Mouse (Mus musculus): ENCODE results near the gene A630076J17Rik. TPM values are rescaled to one million over a fixed set of nuclear protein-coding genes. Genes with fewer than 3 reads are reported as not detected.

The A630076J17Rik gene
- polyA plus RNA-seq (2015; fragmentation: Nextera tagmentation; extraction: Ambion mirVana), result not detected in 2 replicates

DNA sequence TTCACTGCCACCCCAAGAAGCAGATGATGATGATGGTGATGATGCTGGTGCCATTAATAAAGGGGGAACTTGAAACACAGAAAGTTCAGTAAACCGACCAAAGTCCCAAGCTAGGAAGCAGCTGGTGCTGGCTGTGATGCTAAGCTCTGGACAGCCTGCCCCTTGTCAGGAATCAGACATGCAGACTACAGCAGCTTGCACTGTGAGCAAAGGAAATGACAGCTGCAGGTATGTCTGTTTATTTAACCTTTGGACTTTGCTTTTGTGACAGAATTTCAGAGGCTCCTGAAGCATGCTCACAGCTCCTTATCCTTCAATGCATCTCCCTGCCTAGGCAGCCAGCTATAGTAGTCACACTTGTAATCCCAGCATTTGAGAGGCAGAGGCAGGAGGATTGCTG is at the start of gene A630076J17Rik:
Gene A630076J17Rik (plus strand): TSS at position 88 of the 400 bp plus-strand sequence.
- no peaks in the 10 kb centered on the region for H3K9me3 ChIP-seq
- H3K27me3 ChIP-seq, result no peaks in the 10 kb centered on the region
- no peak within 1 kb of the TSS for H3K4me2 ChIP-seq (replicated peaks)
- no peak for ATAC-seq
- no peak within 1 kb of the TSS for H3K9ac ChIP-seq (replicated peaks)
- no peaks in the 10 kb centered on the region for H3K36me3 ChIP-seq
- H3K4me3 ChIP-seq (replicated peaks), result no peak within 1 kb of the TSS
- H3K27ac ChIP-seq, result no peak within 1 kb of the TSS
- WGBS, result 64% methylated on average over 1 of the region's 1 CpGs
- H3K4me1 ChIP-seq (replicated peaks), result peaks cover 4% of the 10 kb centered on the region; the same call in 1 of the 2 replicates

DNA sequence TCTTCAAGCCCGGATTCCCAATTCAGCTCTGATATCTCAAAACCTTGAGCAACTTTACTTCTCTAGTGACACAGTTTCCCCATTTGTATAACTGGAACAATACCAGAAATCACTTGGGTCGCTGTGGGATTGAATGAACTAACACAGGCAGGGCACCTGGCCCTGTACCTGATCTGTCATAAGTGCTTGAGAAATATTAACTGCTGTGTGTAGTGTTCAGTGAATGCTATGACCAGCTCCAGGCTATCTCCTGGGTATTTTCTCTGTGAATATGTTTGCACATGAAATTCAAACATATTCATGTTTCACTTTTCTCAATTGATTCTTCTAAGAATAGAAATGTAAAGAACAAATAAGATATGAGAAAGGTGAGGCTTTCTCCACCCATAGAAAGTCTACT is 49.6 kb upstream of the A630076J17Rik start:
- Histone ChIP-seq H3K27me3 (no peaks in the 10 kb centered on the region), H3K36me3 (no peaks in the 10 kb centered on the region), H3K4me3 (replicated peaks) (no peak overlapping the region), H3K4me1 (replicated peaks) (no peaks in the 10 kb centered on the region), H3K27ac (no peak overlapping the region), H3K9ac (replicated peaks) (no peak overlapping the region), H3K9me3 (no peaks in the 10 kb centered on the region), H3K4me2 (replicated peaks) (no peak overlapping the region)
- WGBS, result 86% methylated on average over 2 of the region's 2 CpGs
- ATAC-seq, result no peak

DNA sequence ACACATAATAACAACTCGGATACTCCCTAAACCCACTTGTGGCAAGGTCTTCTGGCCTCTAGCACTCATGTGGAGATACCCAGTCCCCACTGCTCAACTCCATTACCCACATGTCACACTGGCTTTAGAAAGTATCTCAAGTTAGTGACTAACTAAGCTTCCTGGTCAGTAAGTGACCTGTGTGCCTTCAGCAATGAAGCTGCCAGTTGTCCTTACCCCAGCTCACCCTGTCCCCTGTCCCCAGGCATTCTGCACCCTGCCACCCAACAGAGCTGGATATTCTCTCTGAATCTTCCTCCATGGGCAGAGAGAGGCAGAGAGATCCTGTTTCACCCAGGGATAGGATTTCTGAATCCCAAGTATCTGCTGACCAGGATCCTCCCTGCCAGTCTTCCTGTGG is 47.7 kb upstream of the A630076J17Rik start, which contains the start of gene Kcna10:
Gene Kcna10 (plus strand): TSS at position 301 of the 400 bp plus-strand sequence.
- no peaks in the 10 kb centered on the region for H3K27me3 ChIP-seq
- no peak for ATAC-seq
- no peak within 1 kb of the TSS for H3K4me3 ChIP-seq (replicated peaks)
- WGBS, result 81% methylated on average over 1 of the region's 1 CpGs
- no peaks in the 10 kb centered on the region for H3K4me1 ChIP-seq (replicated peaks)
- H3K9me3 ChIP-seq, result no peaks in the 10 kb centered on the region
- no peaks in the 10 kb centered on the region for H3K36me3 ChIP-seq
- H3K4me2 ChIP-seq (replicated peaks), result no peak within 1 kb of the TSS
- no peak within 1 kb of the TSS for H3K9ac ChIP-seq (replicated peaks)
- no peak within 1 kb of the TSS for H3K27ac ChIP-seq

DNA sequence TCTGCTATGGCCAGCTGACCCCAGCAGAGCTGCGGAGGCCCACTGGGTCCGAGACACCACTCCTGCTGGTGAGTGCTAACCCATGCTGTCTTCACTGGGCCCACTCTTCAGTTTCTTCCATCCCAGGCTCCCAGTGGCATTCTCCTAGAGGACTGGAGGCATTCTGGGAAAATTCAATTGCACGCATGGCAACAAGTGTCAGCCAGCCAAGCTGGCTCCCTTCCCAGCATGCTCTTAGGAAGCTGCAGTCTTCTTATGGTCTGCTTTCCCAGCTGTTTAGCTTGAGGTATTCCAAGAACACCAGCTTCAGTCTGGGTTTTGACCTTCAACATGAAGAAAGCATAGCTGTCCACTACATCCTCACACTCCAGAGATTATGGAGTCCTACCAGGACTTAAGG is 47.2 kb upstream of the A630076J17Rik start:
- 86% methylated on average over 3 of the region's 3 CpGs for WGBS
- Histone ChIP-seq H3K4me3 (replicated peaks) (no peak overlapping the region), H3K9me3 (no peaks in the 10 kb centered on the region), H3K4me1 (replicated peaks) (no peaks in the 10 kb centered on the region), H3K27me3 (no peaks in the 10 kb centered on the region), H3K4me2 (replicated peaks) (no peak overlapping the region), H3K36me3 (no peaks in the 10 kb centered on the region), H3K27ac (no peak overlapping the region), H3K9ac (replicated peaks) (no peak overlapping the region)
- ATAC-seq, result no peak

DNA sequence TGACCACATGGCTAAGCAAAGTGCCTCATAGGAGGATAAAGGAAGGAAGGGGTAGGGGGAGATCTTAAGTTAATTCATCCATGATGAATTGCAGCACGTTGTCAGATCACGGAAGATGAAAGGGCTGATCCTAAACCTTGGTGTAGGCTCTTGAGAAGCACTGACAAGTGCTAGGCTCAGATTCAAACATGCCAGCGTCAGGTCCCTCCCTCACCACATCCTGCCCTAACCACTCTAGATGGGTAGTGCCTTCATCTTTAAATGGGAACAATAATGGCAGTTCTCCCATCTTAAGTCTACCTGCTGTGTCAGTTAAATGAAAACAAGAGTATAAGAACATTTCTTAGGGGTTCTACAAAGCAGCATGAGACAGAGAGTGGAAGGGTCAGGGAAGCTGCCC is 44.8 kb upstream of the A630076J17Rik start:
- WGBS, result 58% methylated on average over 3 of the region's 3 CpGs
- Histone ChIP-seq H3K4me1 (replicated peaks) (no peaks in the 10 kb centered on the region), H3K9ac (replicated peaks) (no peak overlapping the region), H3K4me2 (replicated peaks) (no peak overlapping the region), H3K27ac (no peak overlapping the region), H3K27me3 (no peaks in the 10 kb centered on the region), H3K4me3 (replicated peaks) (no peak overlapping the region), H3K9me3 (no peaks in the 10 kb centered on the region), H3K36me3 (no peaks in the 10 kb centered on the region)
- no peak for ATAC-seq

DNA sequence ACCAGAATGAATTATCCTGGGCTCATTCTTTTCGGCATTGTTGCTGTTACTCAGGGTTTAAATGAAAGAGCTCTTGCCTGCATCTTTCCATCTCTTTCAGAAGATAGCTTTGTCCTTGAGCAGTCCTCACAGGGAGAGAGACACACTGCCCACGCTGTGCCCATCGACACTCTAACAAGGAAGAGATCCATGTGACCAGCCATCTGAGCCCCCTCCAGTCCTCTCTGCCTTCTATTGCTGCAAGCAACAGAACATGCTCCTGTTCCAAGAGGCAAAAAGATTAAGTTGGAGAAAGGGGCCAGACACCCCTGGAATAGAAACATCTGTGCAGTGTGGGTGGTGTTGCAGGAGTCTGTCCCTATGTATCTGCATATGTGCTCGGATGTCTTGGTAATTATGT is 43.4 kb upstream of the A630076J17Rik start:
- no peaks in the 10 kb centered on the region for H3K4me1 ChIP-seq (replicated peaks)
- H3K27ac ChIP-seq, result no peak overlapping the region
- H3K4me3 ChIP-seq (replicated peaks), result no peak overlapping the region
- H3K9me3 ChIP-seq, result no peaks in the 10 kb centered on the region
- H3K9ac ChIP-seq (replicated peaks), result no peak overlapping the region
- no peak for ATAC-seq
- no peak overlapping the region for H3K4me2 ChIP-seq (replicated peaks)
- no peaks in the 10 kb centered on the region for H3K36me3 ChIP-seq
- 75% methylated on average over 4 of the region's 4 CpGs for WGBS
- H3K27me3 ChIP-seq, result no peaks in the 10 kb centered on the region

DNA sequence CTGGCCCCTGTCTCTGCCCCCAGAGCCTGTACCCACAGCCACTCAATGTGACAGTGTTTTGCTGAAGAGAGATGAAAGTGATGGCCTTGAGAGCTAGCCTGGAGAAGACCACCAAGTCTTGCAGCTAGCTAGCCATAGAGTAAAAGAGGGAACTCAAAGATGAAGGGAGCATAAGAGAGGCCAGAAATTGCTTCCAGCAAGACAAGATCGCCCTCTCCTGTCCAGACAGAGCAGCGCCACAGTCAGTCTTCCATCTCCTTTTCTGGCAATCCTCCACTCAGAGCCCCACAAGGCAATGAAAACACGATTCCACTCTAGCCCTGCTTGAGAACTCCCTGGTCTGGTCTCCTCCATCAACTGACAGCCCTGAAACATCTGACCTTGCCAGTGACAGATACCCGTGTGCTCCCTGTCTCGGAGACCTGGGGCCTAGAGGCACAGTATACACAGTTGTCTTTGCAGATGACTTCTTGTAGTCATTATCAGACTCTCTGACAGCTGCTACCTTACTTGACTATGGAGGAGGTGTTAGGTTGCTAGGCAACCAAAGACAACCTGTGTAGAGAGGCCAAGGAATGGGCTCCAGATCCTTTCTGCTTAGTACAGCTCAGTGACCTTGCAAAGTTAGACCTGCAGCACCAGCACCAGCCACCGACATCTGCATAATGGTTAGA is 42.1 kb upstream of the A630076J17Rik start:
- no peak overlapping the region for H3K4me2 ChIP-seq (replicated peaks)
- peak; percentile 81 for ATAC-seq
- no peak overlapping the region for H3K4me3 ChIP-seq (replicated peaks)
- H3K9me3 ChIP-seq, result no peaks in the 10 kb centered on the region
- H3K4me1 ChIP-seq (replicated peaks), result no peaks in the 10 kb centered on the region
- WGBS, result 46% methylated on average over 6 of the region's 6 CpGs
- H3K36me3 ChIP-seq, result no peaks in the 10 kb centered on the region
- H3K27me3 ChIP-seq, result no peaks in the 10 kb centered on the region
- H3K9ac ChIP-seq (replicated peaks), result no peak overlapping the region
- H3K27ac ChIP-seq, result no peak overlapping the region

DNA sequence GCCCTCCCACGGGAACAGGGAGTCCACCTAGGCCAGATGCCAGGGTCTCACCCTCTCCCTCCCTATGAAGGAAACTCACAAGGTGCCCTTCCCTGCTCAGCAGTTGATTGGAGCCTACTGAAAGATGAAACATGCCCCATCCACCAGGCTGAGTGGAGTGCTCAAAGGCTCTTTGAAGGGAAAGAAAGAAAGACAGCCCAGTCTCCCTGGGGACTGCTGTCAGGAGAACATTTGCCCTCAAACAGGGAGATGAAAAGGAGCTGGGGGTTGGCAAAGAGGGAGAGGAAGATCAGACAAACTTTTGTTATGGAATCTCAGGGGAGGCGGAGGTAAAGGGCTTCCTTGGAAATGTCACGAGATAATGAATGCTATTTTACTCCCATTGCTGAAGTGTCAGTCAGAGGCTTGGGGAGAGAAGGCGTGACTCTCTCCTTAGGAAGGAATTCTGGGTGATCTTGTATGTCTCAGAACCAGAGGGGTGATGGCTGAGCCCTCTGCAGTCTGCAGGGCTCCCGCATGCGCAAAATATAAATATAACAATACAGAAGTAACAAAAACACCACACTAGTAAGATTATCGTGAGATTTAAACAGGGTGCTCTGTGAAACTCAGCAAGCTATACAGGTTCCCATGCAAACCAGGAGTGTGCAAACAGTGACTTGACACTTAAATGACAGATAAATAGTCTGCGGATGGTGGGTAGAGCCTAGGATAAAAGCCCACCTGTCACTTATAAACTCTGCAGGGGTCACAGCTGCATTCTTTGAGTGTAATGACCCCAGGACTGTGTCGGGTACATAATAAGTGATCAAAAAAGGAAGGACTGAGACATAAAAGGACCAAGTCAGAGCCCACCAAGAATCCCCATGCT is 28.9 kb upstream of the A630076J17Rik start:
- Histone ChIP-seq H3K9me3 (no peaks in the 10 kb centered on the region), H3K4me1 (replicated peaks) (peaks cover 14% of the 10 kb centered on the region), H3K36me3 (no peaks in the 10 kb centered on the region), H3K4me3 (replicated peaks) (no peak overlapping the region), H3K27me3 (no peaks in the 10 kb centered on the region), H3K9ac (replicated peaks) (no peak overlapping the region), H3K4me2 (replicated peaks) (no peak overlapping the region), H3K27ac (peak overlapping the region; percentile 67)
- ATAC-seq, result peak; percentile 84
- 21% methylated on average over 9 of the region's 9 CpGs for WGBS

DNA sequence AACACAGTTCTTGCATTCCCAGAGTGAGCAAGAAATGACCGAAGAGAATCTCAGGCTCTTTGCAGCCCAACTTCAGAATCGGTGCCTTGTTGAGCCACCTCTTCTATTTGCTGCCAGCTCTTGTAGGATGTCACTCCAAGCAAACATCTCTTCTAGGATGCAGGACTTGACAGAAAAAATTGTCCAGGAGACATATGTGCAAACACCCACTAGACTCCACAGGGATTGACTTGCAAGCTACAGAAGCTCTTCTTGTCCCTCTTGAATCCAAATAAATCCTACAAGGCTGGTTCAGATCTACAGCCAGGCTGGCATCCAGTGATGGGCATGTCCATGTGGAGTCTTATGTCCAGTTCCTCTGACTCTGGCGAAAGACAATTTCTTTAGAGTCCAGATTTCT is 26.0 kb upstream of the A630076J17Rik start:
- WGBS, result 92% methylated on average over 3 of the region's 3 CpGs
- Histone ChIP-seq H3K4me2 (replicated peaks) (no peak overlapping the region), H3K4me3 (replicated peaks) (no peak overlapping the region), H3K27me3 (no peaks in the 10 kb centered on the region), H3K9ac (replicated peaks) (no peak overlapping the region), H3K36me3 (no peaks in the 10 kb centered on the region), H3K9me3 (no peaks in the 10 kb centered on the region), H3K27ac (no peak overlapping the region), H3K4me1 (replicated peaks) (peaks cover 34% of the 10 kb centered on the region)
- no peak for ATAC-seq

DNA sequence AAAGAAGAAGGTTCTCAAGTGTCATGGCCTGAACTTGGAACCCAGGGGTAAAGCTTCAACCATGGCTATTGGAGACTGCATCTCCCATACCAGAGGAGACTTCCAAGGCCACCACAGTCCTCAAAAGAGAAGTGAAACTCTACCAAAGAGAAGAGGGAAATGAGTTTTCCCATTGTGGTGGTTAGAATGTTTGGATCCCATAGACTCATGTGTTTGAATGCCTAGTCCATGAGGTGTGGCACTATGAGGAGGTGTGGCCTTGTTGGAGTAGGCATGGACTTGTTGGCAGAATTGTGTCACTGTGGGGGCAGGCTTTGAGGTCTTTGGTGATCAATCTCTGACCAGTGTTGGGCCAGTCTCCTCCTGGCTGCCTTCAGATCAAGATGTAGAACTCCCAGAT is 25.2 kb upstream of the A630076J17Rik start:
- no peak overlapping the region for H3K4me2 ChIP-seq (replicated peaks)
- no peak for ATAC-seq
- H3K9me3 ChIP-seq, result no peaks in the 10 kb centered on the region
- H3K9ac ChIP-seq (replicated peaks), result no peak overlapping the region
- no peaks in the 10 kb centered on the region for H3K36me3 ChIP-seq
- no peaks in the 10 kb centered on the region for H3K27me3 ChIP-seq
- H3K4me1 ChIP-seq (replicated peaks), result peaks cover 34% of the 10 kb centered on the region
- H3K4me3 ChIP-seq (replicated peaks), result no peak overlapping the region
- no peak overlapping the region for H3K27ac ChIP-seq

DNA sequence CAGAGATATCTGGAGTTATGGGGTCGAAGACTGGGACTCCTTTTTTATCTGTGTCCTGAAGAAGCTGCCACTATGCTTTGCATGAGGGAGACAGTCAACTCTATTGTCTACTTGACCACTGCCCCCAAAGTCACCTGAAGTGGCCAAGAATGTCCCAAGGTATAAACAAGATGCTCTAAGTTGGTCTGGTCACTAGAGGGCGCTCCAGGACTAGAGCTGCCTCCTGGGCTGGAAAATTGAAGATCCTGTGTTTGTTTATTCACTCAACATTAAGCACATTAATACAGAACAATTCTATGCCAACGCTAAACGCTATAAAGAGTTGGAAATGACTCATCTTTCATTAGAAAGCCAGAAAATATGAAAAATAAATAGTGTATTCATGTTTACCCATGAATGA is 24.4 kb upstream of the A630076J17Rik start:
- Histone ChIP-seq H3K4me2 (replicated peaks) (no peak overlapping the region), H3K4me1 (replicated peaks) (peaks cover 33% of the 10 kb centered on the region), H3K27me3 (no peaks in the 10 kb centered on the region), H3K9ac (replicated peaks) (no peak overlapping the region), H3K36me3 (no peaks in the 10 kb centered on the region), H3K4me3 (replicated peaks) (no peak overlapping the region), H3K9me3 (no peaks in the 10 kb centered on the region), H3K27ac (no peak overlapping the region)
- no peak for ATAC-seq
- WGBS, result 16% methylated on average over 4 of the region's 4 CpGs

DNA sequence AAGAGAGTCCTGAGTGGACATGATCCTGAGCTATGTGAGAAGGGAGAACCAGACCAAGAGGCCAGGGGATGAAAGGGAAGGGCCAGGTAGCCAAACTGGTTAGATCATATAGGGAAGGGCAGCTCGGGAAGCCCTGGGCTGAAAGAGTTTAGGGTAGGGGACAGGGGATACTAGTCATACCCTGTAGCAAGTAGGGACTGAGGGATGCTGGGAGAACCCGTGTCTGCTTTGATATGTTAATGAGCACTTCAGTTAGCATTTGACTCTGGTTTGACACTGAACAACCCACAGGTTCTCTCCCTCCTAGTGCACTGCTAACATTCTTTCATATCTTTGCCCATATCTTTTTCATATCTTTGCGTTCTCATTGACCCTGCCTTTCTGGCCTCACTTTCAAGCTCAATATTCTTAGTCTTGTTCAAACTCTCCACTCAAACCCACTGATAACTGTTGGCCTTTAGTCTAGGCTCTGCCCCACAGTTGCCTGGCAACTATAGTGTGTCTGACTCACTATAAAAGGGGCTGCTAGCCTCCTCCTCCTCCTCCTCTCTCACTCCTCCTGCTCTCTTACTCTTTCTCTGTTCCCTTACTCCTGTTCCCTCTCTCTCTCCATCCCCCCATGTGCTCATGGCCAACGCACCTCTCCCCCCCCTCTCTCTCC is 23.8 kb upstream of the A630076J17Rik start:
- Histone ChIP-seq H3K9me3 (0 out of 2 replicates have a peak, but pooled peaks cover under 1% of the 10 kb centered on the region), H3K4me1 (replicated peaks) (peaks cover 26% of the 10 kb centered on the region), H3K27me3 (no peaks in the 10 kb centered on the region), H3K36me3 (no peaks in the 10 kb centered on the region), H3K4me2 (replicated peaks) (no peak overlapping the region), H3K27ac (no peak overlapping the region), H3K4me3 (replicated peaks) (no peak overlapping the region), H3K9ac (replicated peaks) (no peak overlapping the region)
- peak; percentile 22; the same call in 1 of the 2 replicates for ATAC-seq
- 45% methylated on average over 4 of the region's 4 CpGs for WGBS

Data from midbrain, embryonic 13.5 days (tissue).